Mouse (Mus musculus) heart, embryonic 15.5 days (tissue): ENCODE results near the gene Cntnap5a. TPM values are rescaled to one million over a fixed set of nuclear protein-coding genes. Genes with fewer than 3 reads are reported as not detected.

Experiments used
- ATAC-seq: fragments of 200-750 bp; cut with Nextera tagmentation; replicated peaks from 2 replicates; pipeline ENCODE4 v1.8.0; 2017; ENCODE audit warnings: low read depth, moderate TSS enrichment; ENCODE audit not compliant: insufficient number of reproducible peaks, insufficient read depth, low FRiP score
- H3K27ac ChIP-seq: fragments of 300-500 bp; sonication (generic); 2 replicates; pipeline ENCODE4 v1.5.1; 2015; ENCODE audit warnings: mild to moderate bottlenecking, inconsistent platforms
- H3K27me3 ChIP-seq: fragments of 300-500 bp; sonication (generic); 2 replicates; pipeline ENCODE4 v1.6.1; 2015; ENCODE audit warnings: inconsistent platforms
- H3K36me3 ChIP-seq: fragments of 300-500 bp; sonication (generic); 2 replicates; pipeline ENCODE4 v1.6.1; 2015; ENCODE audit warnings: mild to moderate bottlenecking, inconsistent platforms
- H3K4me1 ChIP-seq: fragments of 300-500 bp; sonication (generic); replicated peaks from 2 replicates; pipeline ENCODE4 v1.6.1; 2015; ENCODE audit warnings: inconsistent platforms
- H3K4me2 ChIP-seq: fragments of 300-500 bp; sonication (generic); 2 replicates; pipeline ENCODE4 v1.6.1; 2015; ENCODE audit warnings: inconsistent platforms, mild to moderate bottlenecking, moderate library complexity
- H3K4me3 ChIP-seq: fragments of 300-500 bp; sonication (generic); 2 replicates; pipeline ENCODE4 v1.5.1; 2015; ENCODE audit warnings: mild to moderate bottlenecking, inconsistent platforms
- H3K9ac ChIP-seq: fragments of 300-500 bp; sonication (generic); 2 replicates; pipeline ENCODE4 v1.6.1; 2015; ENCODE audit warnings: mild to moderate bottlenecking, inconsistent platforms
- H3K9me3 ChIP-seq: fragments of 300-500 bp; sonication (generic); replicated peaks from 2 replicates; pipeline ENCODE4 v1.6.1; 2016; ENCODE audit warnings: inconsistent platforms
- WGBS: fragments of 180-500 bp; shearing (Covaris S2); methylation state at CpG from one replicate; pipeline ENCODE4 v1.1.7; 2015; ENCODE audit warnings: mixed read lengths; 5-methylcytosine and 5-hydroxymethylcytosine counted together
- polyA plus RNA-seq: library from polyadenylated mRNA; unstranded; fragments of >200 nt; fragmentation: Nextera tagmentation; extraction: Ambion mirVana; gene quantifications from 2 replicates; pipeline ENCODE4 v1.2.1, GENCODE M21; 2015

Gene Cntnap5a
- polyA plus RNA-seq, 1 experiment from 2014 or later, result not detected

DNA sequence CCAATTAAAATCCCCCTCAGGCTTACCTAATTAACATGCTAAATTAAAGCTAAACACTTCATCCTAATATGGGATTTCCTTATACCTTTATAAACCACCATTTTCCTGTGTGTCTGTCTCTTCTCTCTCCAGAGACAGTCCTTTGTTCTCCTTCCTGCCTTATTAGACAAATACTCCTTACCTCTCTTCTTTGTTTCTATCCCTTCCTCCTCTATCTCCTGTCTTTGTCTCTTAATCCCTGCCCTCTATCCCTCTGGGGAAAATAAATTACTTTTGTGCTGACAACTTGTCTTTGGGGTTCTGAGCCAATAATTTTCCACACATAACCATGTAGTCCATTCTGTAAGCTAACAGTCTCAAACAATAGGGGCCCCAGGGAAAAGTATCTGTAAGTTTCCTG, 556.0 kb downstream of the Cntnap5a start:
- Histone ChIP-seq H3K27ac (no peak overlapping the region), H3K9me3 (no peaks in the 10 kb centered on the region), H3K4me2 (no peak overlapping the region), H3K4me1 (no peaks in the 10 kb centered on the region), H3K36me3 (no peaks in the 10 kb centered on the region), H3K27me3 (no peaks in the 10 kb centered on the region), H3K4me3 (no peak overlapping the region), H3K9ac (no peak overlapping the region)
- no peak for ATAC-seq

DNA sequence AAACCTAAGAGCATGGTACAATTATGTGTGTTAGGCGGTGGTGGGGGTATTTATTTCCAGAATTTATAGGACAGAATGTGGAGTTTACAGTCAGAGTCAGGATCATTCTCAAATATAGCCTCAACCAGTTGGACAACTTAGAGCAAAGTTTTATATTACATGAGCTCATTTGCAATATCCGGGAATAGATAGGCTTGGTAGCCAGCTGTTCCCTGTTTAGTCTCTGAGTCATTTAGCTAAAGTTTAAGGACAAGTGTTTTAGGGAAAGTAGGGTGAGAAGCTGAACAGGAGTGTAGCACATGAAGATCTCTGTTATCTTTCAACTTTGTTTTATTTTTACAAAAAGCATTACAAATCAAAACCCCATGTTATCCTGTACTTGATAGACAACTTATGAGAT, 559.3 kb downstream of the Cntnap5a start:
- no peak overlapping the region for H3K27ac ChIP-seq
- no peak overlapping the region for H3K4me2 ChIP-seq
- H3K9ac ChIP-seq, result no peak overlapping the region
- no peaks in the 10 kb centered on the region for H3K9me3 ChIP-seq
- H3K4me1 ChIP-seq, result no peaks in the 10 kb centered on the region
- no peaks in the 10 kb centered on the region for H3K36me3 ChIP-seq
- ATAC-seq, result no peak
- no peaks in the 10 kb centered on the region for H3K27me3 ChIP-seq
- WGBS, result 71% methylated on average over 2 of the region's 2 CpGs
- H3K4me3 ChIP-seq, result no peak overlapping the region

DNA sequence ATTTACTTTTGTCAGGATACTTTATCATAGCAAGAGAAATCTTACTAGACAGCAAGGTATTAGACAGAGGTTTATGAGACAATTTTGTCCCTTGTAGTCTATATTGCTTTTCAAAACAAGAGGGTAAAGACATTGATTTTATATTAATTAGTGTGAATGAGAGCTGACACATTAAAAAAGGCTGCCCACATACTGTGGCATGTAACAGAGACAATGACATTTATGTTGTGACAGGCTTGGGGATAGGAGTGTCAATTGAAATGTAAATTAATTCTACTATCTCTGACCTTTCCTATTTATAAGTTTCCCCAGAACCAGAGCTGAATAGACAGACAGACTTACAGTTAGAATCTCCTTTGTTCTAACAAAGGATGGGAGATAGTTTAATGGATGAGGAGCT, 596.6 kb downstream of the Cntnap5a start:
- no peak overlapping the region for H3K9ac ChIP-seq

DNA sequence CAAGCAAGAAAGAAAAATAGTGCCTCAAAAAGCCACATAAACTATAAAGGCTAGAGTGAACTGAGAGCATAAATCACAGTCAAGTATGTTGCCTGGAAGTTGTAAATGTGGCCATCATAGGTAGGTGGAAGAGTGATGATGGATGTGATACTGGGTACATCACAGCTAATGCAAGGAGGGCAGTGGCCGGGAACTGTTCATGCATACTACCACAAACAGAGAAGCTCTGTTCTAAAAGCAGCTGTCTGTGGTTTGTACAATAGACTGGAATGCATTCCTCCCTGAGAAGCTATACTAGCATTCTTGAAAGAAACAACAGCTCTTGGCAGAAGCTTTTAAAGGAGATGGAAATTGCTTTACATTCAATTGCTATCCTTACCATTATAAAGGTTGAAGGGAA, 599.4 kb downstream of the Cntnap5a start:
- 59% methylated on average over 1 of the region's 1 CpGs for WGBS
- Histone ChIP-seq H3K27me3 (no peaks in the 10 kb centered on the region), H3K9ac (no peak overlapping the region), H3K4me1 (no peaks in the 10 kb centered on the region), H3K27ac (no peak overlapping the region), H3K9me3 (no peaks in the 10 kb centered on the region), H3K4me3 (no peak overlapping the region), H3K4me2 (no peak overlapping the region), H3K36me3 (no peaks in the 10 kb centered on the region)
- no peak for ATAC-seq

More for the DNA sequence above, 596.6 kb downstream of the Cntnap5a start:
- H3K27me3 ChIP-seq, result no peaks in the 10 kb centered on the region
- H3K36me3 ChIP-seq, result no peaks in the 10 kb centered on the region
- no peak overlapping the region for H3K4me3 ChIP-seq
- no peak overlapping the region for H3K27ac ChIP-seq
- no peak overlapping the region for H3K4me2 ChIP-seq
- ATAC-seq, result no peak
- H3K4me1 ChIP-seq, result no peaks in the 10 kb centered on the region
- H3K9me3 ChIP-seq, result no peaks in the 10 kb centered on the region

DNA sequence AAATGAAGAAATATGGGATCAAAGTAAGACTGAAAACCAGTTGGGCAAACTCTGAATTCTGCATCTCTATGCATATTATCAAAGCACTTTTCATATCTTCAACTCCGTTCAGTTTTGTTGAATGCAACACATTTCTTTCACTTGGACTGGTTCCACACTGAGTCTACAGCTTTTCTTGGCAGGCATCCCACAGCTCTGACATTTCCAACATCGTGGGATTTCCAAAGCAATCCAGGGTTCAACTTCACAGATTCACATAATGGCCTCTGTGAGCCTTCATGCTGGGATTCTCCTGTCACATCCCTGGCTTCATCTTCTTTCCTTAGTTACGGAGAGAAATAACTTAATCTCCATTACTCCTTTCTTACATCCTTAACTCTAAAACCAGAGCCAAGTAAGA, 622.0 kb downstream of the Cntnap5a start:
- no peak overlapping the region for H3K4me2 ChIP-seq
- ATAC-seq, result no peak
- no peaks in the 10 kb centered on the region for H3K4me1 ChIP-seq
- no peaks in the 10 kb centered on the region for H3K36me3 ChIP-seq
- no peak overlapping the region for H3K9ac ChIP-seq
- 26% methylated on average over 3 of the region's 3 CpGs for WGBS
- H3K4me3 ChIP-seq, result no peak overlapping the region
- no peaks in the 10 kb centered on the region for H3K9me3 ChIP-seq
- no peaks in the 10 kb centered on the region for H3K27me3 ChIP-seq
- H3K27ac ChIP-seq, result no peak overlapping the region

DNA sequence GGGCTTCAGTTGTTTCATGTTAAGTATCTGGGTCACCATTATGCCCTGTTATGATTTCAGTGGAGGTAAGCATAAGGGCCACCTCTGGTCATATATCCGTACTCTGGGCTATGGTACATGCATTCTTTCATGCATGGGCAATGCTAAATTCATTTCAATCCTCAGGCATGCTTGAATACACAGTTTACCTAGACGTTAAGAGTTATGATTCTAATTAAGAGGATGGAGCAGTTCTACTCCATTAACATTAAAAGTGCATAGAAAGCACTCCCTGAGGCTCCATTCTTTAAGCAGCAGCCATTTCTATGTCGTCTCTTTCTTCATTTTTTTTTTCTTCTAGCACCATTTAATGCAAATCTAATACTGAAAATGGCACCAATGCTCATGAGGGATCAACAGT, 627.0 kb downstream of the Cntnap5a start:
- H3K27me3 ChIP-seq, result no peaks in the 10 kb centered on the region
- H3K9ac ChIP-seq, result no peak overlapping the region
- 65% methylated on average over 3 of the region's 3 CpGs for WGBS
- H3K4me1 ChIP-seq, result no peaks in the 10 kb centered on the region
- H3K4me2 ChIP-seq, result no peak overlapping the region
- H3K27ac ChIP-seq, result no peak overlapping the region
- H3K9me3 ChIP-seq, result no peaks in the 10 kb centered on the region
- H3K36me3 ChIP-seq, result no peaks in the 10 kb centered on the region
- H3K4me3 ChIP-seq, result no peak overlapping the region
- no peak for ATAC-seq

DNA sequence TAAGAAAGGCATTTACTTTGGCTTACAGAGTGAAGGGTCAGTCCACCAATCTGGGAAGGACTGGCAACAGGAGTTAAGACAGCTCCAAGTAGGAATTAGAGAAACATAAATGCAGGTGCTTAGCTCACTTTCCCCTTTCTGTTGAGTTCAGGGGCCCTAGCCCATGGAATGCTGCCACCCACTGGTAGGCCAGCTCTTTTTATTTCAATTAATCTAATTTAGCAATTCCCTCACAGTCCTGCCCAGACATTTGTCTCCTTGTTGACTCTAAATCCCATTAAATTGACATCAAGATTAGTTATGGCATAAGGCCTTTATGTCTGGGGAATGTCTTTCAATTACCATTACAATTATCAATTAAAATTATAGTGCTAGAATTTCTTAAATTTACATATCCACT, 628.7 kb downstream of the Cntnap5a start:
- no peak for ATAC-seq
- no peaks in the 10 kb centered on the region for H3K27me3 ChIP-seq
- H3K4me2 ChIP-seq, result no peak overlapping the region
- no peak overlapping the region for H3K4me3 ChIP-seq
- H3K9me3 ChIP-seq, result no peaks in the 10 kb centered on the region
- no peak overlapping the region for H3K27ac ChIP-seq
- no peak overlapping the region for H3K9ac ChIP-seq
- no peaks in the 10 kb centered on the region for H3K4me1 ChIP-seq
- H3K36me3 ChIP-seq, result no peaks in the 10 kb centered on the region

DNA sequence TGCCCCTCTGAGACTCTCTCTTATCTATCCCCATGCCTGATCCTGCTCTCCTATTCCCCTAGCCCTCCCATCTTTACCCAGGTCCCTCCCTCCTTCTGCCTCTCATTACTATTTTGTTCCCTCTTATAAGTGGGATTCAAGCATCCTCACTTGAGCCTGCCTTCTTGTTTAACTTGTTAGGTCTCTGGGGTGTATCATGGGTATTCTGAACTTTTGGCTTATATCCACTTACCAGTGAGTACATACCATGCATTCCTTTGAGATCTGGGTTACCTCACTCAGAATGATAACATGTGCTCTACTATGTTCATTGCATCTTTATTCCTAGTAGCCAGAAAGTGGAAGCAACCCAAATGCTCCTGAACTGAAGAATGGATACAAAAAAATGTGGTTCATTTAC, 639.9 kb downstream of the Cntnap5a start:
- no peak overlapping the region for H3K9ac ChIP-seq
- no peaks in the 10 kb centered on the region for H3K27me3 ChIP-seq
- H3K4me1 ChIP-seq, result 0 out of 2 replicates have a peak, but pooled peaks cover 3% of the 10 kb centered on the region
- H3K4me3 ChIP-seq, result no peak overlapping the region
- ATAC-seq, result no peak
- no peaks in the 10 kb centered on the region for H3K9me3 ChIP-seq
- H3K36me3 ChIP-seq, result no peaks in the 10 kb centered on the region
- no peak overlapping the region for H3K4me2 ChIP-seq
- H3K27ac ChIP-seq, result no peak overlapping the region

DNA sequence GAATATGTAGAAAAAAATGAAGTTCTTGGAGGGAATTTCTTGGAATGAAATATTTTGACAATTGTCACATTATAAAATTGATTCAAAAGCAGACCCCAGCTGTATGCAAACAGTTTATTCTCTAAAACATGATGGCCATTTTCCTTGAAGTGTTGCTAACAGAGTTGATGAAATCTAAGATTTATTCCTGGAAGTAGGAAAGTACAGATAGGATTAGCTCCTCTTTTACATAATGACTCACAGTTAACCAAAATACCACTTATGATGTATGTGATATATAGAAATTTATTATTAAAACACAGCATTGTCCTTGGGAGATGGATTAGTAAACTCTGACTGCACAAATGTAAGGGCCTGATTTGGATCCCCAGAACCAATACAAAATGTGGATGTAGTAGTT, 669.1 kb downstream of the Cntnap5a start:
- ATAC-seq, result no peak
- H3K4me3 ChIP-seq, result no peak overlapping the region
- H3K9ac ChIP-seq, result no peak overlapping the region
- no peaks in the 10 kb centered on the region for H3K4me1 ChIP-seq
- H3K4me2 ChIP-seq, result no peak overlapping the region
- H3K27me3 ChIP-seq, result no peaks in the 10 kb centered on the region
- no peaks in the 10 kb centered on the region for H3K9me3 ChIP-seq
- no peaks in the 10 kb centered on the region for H3K36me3 ChIP-seq
- H3K27ac ChIP-seq, result no peak overlapping the region

DNA sequence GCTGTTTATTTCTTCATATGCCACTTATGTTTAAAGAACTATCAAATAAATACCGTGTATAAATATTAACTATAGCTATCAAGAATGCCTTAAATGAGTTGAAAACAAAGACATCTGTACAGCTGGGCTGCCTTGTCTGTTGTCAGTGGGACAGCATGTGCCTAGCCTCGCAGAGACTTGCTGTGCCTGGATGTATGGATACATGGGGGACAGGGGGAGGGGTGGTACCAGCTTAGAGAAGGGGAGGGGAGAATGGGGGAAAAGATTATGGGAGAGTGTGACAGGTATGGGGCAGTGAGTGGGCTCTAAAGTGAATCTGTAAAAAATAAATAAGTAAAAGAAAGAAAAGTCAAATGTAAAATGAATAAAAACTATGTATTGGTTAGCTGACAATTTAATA, 681.0 kb downstream of the Cntnap5a start:
- no peak for ATAC-seq
- no peaks in the 10 kb centered on the region for H3K36me3 ChIP-seq
- 52% methylated on average over 2 of the region's 2 CpGs for WGBS

DNA sequence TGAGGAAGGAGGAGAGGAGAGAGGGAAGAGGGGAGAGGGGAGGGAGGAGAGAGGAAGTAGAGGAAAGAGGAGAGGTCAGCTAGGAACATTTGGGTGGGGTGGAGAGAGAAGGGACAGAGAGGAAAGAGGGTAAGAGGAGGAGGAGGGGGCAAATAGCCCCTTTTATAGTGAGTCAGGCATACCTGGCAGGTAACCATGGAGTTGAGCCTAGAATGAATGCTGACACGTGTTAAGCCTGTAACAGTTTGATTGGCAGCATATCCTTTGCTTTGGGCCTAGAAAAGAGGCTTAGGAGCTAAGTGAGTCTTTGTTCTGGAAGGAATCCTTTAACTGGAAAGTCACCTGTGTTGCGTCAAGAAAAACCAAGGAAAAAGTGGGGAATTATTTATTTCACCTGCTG, 681.6 kb downstream of the Cntnap5a start:
- no peaks in the 10 kb centered on the region for H3K9me3 ChIP-seq
- H3K4me3 ChIP-seq, result no peak overlapping the region
- H3K36me3 ChIP-seq, result no peaks in the 10 kb centered on the region
- no peaks in the 10 kb centered on the region for H3K4me1 ChIP-seq
- ATAC-seq, result no peak
- 52% methylated on average over 2 of the region's 2 CpGs for WGBS
- no peak overlapping the region for H3K4me2 ChIP-seq
- H3K27ac ChIP-seq, result no peak overlapping the region
- H3K27me3 ChIP-seq, result no peaks in the 10 kb centered on the region
- H3K9ac ChIP-seq, result no peak overlapping the region

More for the DNA sequence above, 681.0 kb downstream of the Cntnap5a start:
- Histone ChIP-seq H3K4me3 (no peak overlapping the region), H3K27ac (no peak overlapping the region), H3K9me3 (no peaks in the 10 kb centered on the region), H3K9ac (no peak overlapping the region), H3K27me3 (no peaks in the 10 kb centered on the region), H3K4me2 (no peak overlapping the region), H3K4me1 (no peaks in the 10 kb centered on the region)

DNA sequence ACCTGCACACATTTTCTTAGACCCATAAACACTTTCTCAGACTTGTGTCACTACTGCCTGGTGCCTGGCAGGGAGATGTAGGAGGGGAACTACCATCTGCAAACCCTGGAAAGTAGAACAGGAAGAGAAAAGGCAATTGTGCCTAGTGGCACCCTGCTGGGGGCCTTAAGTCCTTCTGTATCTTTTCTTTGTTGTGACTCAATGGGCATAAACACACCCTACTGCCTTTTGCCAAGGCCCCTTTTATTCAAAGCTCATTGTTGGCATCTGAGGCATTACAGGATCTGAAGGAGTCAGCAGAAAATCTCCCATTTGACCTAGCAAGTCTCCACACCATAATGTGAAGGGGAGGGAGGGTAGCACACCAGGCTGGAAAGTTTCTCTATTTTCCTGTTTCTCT, 682.2 kb downstream of the Cntnap5a start:
- Histone ChIP-seq H3K36me3 (no peaks in the 10 kb centered on the region), H3K4me2 (no peak overlapping the region), H3K27me3 (no peaks in the 10 kb centered on the region), H3K27ac (no peak overlapping the region), H3K9me3 (no peaks in the 10 kb centered on the region), H3K9ac (no peak overlapping the region), H3K4me3 (no peak overlapping the region), H3K4me1 (no peaks in the 10 kb centered on the region)
- no peak for ATAC-seq

DNA sequence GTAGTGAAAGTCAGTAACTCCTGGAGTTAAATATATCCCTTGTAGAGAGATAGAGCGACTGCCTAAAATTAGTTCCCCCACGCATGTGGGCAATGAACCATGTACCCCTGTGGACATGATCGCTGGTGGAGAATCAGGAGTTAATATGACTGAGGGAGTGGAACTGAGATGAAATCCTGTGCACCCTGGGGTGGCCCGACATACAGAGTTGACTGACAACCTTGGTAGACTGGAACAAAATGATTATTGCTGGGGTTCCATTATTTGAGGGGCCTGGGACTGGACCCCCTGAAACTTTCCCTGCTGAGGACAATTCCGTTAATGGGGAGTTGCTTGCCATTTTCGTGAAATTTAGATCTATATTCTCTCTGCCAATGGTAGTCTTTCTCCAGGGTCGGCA, 683.0 kb downstream of the Cntnap5a start:
- Histone ChIP-seq H3K9ac (no peak overlapping the region), H3K4me3 (no peak overlapping the region), H3K4me1 (no peaks in the 10 kb centered on the region), H3K36me3 (no peaks in the 10 kb centered on the region), H3K4me2 (no peak overlapping the region), H3K9me3 (no peaks in the 10 kb centered on the region), H3K27ac (no peak overlapping the region), H3K27me3 (no peaks in the 10 kb centered on the region)
- 65% methylated on average over 7 of the region's 7 CpGs for WGBS
- ATAC-seq, result no peak
